Mouse (Mus musculus) lung, embryonic 16.5 days (tissue): Measurements from ENCODE around the gene Vstm5. TPM values are rescaled to one million over a fixed set of nuclear protein-coding genes. Genes with fewer than 3 reads are reported as not detected.

Experiments used
- ATAC-seq: fragments of 200-750 bp; cut with Nextera tagmentation; 2 replicates; pipeline ENCODE4 v1.8.0; 2017; ENCODE audit warnings: low read depth, mild to moderate bottlenecking, moderate library complexity
- H3K27ac ChIP-seq: fragments of 300-500 bp; sonication (generic); 2 replicates; pipeline ENCODE4 v1.5.1; 2014; ENCODE audit warnings: mild to moderate bottlenecking, control low read depth, low read length
- H3K27me3 ChIP-seq: fragments of 300-500 bp; sonication (generic); 2 replicates; pipeline ENCODE4 v1.6.1; 2014; ENCODE audit warnings: low read depth, low read length, mixed read lengths; ENCODE audit not compliant: control insufficient read depth, insufficient read depth
- H3K36me3 ChIP-seq: fragments of 300-500 bp; sonication (generic); 2 replicates; pipeline ENCODE4 v1.6.1; 2014; ENCODE audit warnings: low read length; ENCODE audit not compliant: control insufficient read depth, insufficient read depth
- H3K4me1 ChIP-seq: fragments of 300-500 bp; sonication (generic); replicated peaks from 2 replicates; pipeline ENCODE4 v1.6.1; 2014; ENCODE audit warnings: low read length, mixed read lengths; ENCODE audit not compliant: control insufficient read depth, insufficient read depth
- H3K4me2 ChIP-seq: fragments of 300-500 bp; sonication (generic); 2 replicates; pipeline ENCODE4 v1.6.1; 2014; ENCODE audit warnings: low read depth, low read length, control low read depth
- H3K4me3 ChIP-seq: fragments of 300-500 bp; sonication (generic); 2 replicates; pipeline ENCODE4 v1.5.1; 2014; ENCODE audit warnings: mild to moderate bottlenecking, low read length, control low read depth
- H3K9ac ChIP-seq: fragments of 300-500 bp; sonication (generic); 2 replicates; pipeline ENCODE4 v1.6.1; 2014; ENCODE audit warnings: low read length, control low read depth
- H3K9me3 ChIP-seq: fragments of 300-500 bp; sonication (generic); 2 replicates; pipeline ENCODE4 v1.6.1; 2016; ENCODE audit warnings: low read length; ENCODE audit not compliant: control insufficient read depth
- WGBS: fragments of 180-500 bp; shearing (Covaris S2); extraction: QIAGEN DNeasy Blood & Tissue Kit; methylation state at CpG from one replicate; pipeline ENCODE4 v1.1.7; 2014; 5-methylcytosine and 5-hydroxymethylcytosine counted together
- polyA plus RNA-seq: library from polyadenylated mRNA; unstranded; fragments of >200 nt; fragmentation: Nextera tagmentation; extraction: Ambion mirVana; gene quantifications from 2 replicates; pipeline ENCODE4 v1.2.1, GENCODE M21; 2015

Gene Vstm5
- polyA plus RNA-seq, 1 experiment from 2014 or later = 0.84 TPM

GRCm38 (mm10) chr9:15235986-15236385 lies 2.9 kb upstream of the Vstm5 start:
- Histone ChIP-seq H3K4me1 (peaks cover 15% of the 10 kb centered on the region), H3K9me3 (no peaks in the 10 kb centered on the region), H3K36me3 (no peaks in the 10 kb centered on the region), H3K27ac (no peak overlapping the region), H3K27me3 (no peaks in the 10 kb centered on the region), H3K9ac (no peak overlapping the region), H3K4me2 (no peak overlapping the region), H3K4me3 (no peak overlapping the region)
- no peak for ATAC-seq
- WGBS = 82% methylated on average over 3 of the region's 3 CpGs

- H3K4me1 ChIP-seq = peaks cover 15% of the 10 kb centered on the region
- H3K27ac ChIP-seq = peak overlapping the region; percentile 44
- 33% methylated on average over 14 of the region's 14 CpGs for WGBS
- H3K4me3 ChIP-seq = no peak overlapping the region
- H3K4me2 ChIP-seq = peak overlapping the region; percentile 13; the same call in 1 of the 2 replicates
- peak; percentile 39; the same call in 1 of the 2 replicates for ATAC-seq
- H3K27me3 ChIP-seq = no peaks in the 10 kb centered on the region
- H3K9ac ChIP-seq = 0 out of 2 replicates have a peak overlapping the region, but pooled peaks have one; percentile 8
- no peaks in the 10 kb centered on the region for H3K36me3 ChIP-seq
- H3K9me3 ChIP-seq = no peaks in the 10 kb centered on the region
Observed at GRCm38 (mm10) chr9:15237516-15238296, 1.1 kb upstream of the Vstm5 start.

- H3K27ac ChIP-seq = peak overlapping the region; percentile 44; the same call in 1 of the 2 replicates
- no peaks in the 10 kb centered on the region for H3K9me3 ChIP-seq
- peak overlapping the region; percentile 66 for H3K9ac ChIP-seq
- WGBS = 60% methylated on average over 16 of the region's 16 CpGs
- ATAC-seq = peak; percentile 59; the same call in 1 of the 2 replicates
- no peaks in the 10 kb centered on the region for H3K27me3 ChIP-seq
- H3K4me2 ChIP-seq = peak overlapping the region; percentile 79
- H3K4me1 ChIP-seq = peaks cover 15% of the 10 kb centered on the region
- peak overlapping the region; percentile 49 for H3K4me3 ChIP-seq
- H3K36me3 ChIP-seq = no peaks in the 10 kb centered on the region
Observed at GRCm38 (mm10) chr9:15238297-15238990, 401 bp upstream of the Vstm5 start.

GRCm38 (mm10) chr9:15240006-15240405 lies 1.2 kb downstream of the Vstm5 start:
- ATAC-seq = no peak
- no peaks in the 10 kb centered on the region for H3K36me3 ChIP-seq
- no peaks in the 10 kb centered on the region for H3K9me3 ChIP-seq
- H3K4me3 ChIP-seq = no peak overlapping the region
- no peak overlapping the region for H3K9ac ChIP-seq
- H3K27me3 ChIP-seq = no peaks in the 10 kb centered on the region
- H3K27ac ChIP-seq = no peak overlapping the region
- no peak overlapping the region for H3K4me2 ChIP-seq
- WGBS = 82% methylated on average over 6 of the region's 6 CpGs
- H3K4me1 ChIP-seq = peaks cover 15% of the 10 kb centered on the region

- Histone ChIP-seq H3K4me2 (no peak overlapping the region), H3K27ac (no peak overlapping the region), H3K4me1 (peaks cover 15% of the 10 kb centered on the region), H3K36me3 (no peaks in the 10 kb centered on the region), H3K9me3 (no peaks in the 10 kb centered on the region), H3K4me3 (no peak overlapping the region), H3K27me3 (no peaks in the 10 kb centered on the region), H3K9ac (no peak overlapping the region)
- 64% methylated on average over 6 of the region's 6 CpGs for WGBS
- no peak for ATAC-seq
Observed at GRCm38 (mm10) chr9:15240863-15241595, 2.2 kb downstream of the Vstm5 start.

GRCm38 (mm10) chr9:15241596-15241939 lies 2.7 kb downstream of the Vstm5 start:
- Histone ChIP-seq H3K27ac (no peak overlapping the region), H3K9ac (no peak overlapping the region), H3K4me3 (no peak overlapping the region), H3K4me2 (no peak overlapping the region), H3K4me1 (peaks cover 15% of the 10 kb centered on the region), H3K36me3 (no peaks in the 10 kb centered on the region), H3K27me3 (no peaks in the 10 kb centered on the region), H3K9me3 (no peaks in the 10 kb centered on the region)
- WGBS = 34% methylated on average over 9 of the region's 9 CpGs
- peak; percentile 6; the same call in 1 of the 2 replicates for ATAC-seq

DNA sequence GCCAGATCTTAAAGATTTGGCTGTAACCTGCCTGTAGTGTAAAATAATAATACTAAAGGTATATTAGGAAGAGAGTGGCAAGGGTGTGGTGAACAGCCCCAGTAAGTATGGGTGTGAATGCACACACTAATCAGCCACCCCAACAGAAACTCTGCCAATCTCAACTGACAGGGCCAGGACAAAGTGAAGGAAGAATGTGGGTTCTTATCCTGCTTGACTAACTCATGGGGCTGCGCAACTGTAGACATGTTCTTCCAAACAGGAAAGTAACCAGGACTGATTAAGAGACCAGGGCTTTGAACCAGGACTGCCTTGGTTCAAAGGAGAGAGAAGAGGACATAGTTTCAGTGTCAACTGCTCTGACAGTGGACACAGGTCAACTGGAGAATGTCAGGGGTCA lies 3.3 kb downstream of the Vstm5 start:
- ATAC-seq = no peak
- H3K27me3 ChIP-seq = no peaks in the 10 kb centered on the region
- no peaks in the 10 kb centered on the region for H3K36me3 ChIP-seq
- no peaks in the 10 kb centered on the region for H3K9me3 ChIP-seq
- H3K9ac ChIP-seq = no peak overlapping the region
- H3K4me3 ChIP-seq = no peak overlapping the region
- 82% methylated on average over 1 of the region's 1 CpGs for WGBS
- H3K27ac ChIP-seq = no peak overlapping the region
- H3K4me1 ChIP-seq = peaks cover 15% of the 10 kb centered on the region
- H3K4me2 ChIP-seq = no peak overlapping the region

DNA sequence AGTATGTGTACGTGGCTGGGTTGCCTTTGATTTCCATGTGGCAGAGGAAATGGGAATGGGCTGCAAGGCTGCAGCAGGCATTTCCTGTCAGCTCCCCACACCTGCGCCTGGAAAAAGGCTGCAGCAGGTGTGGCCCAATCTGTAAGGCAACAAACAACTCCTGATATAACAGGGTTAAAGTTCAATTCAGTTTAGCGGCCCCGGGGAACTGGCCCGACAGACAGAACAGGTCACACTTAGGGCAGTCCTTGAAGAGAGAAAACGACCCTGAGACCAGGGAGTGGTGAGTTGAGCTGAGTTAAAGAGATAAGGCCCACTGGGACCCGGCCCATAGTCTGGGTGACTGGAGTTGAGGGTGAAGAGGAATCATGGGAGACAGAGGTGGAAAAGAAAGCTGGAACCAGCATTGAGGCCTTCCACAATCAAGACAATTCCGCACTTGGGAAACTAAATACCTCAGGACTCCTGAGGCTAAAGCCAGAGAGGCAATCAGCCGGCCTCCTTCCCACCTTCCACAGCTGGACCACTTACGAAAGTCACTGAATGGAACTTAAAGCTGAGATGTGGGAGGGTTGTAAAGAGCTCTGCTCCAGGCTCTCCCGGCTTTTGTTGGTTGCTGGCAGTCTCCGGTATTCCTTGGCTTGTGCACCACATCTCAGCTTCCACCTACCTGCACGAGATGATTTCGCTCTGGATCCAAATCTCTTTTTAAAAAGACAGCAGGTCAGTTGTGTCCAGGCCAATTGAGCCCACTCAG lies 6.7 kb downstream of the Vstm5 start:
- no peak for ATAC-seq
- Histone ChIP-seq H3K36me3 (no peaks in the 10 kb centered on the region), H3K27me3 (no peaks in the 10 kb centered on the region), H3K4me3 (no peak overlapping the region), H3K27ac (no peak overlapping the region), H3K9ac (no peak overlapping the region), H3K4me2 (no peak overlapping the region), H3K4me1 (no peaks in the 10 kb centered on the region), H3K9me3 (no peaks in the 10 kb centered on the region)
- WGBS = 54% methylated on average over 14 of the region's 14 CpGs
